Mouse (Mus musculus) heart, embryonic 14.5 days (tissue): ENCODE data around the gene Ush1g. TPM values are rescaled to one million over a fixed set of nuclear protein-coding genes. Genes with fewer than 3 reads are reported as not detected.
A peak's percentile ranks its signal among the peaks of the same experiment; 100 is the strongest.

ENCODE experiments used
- ATAC-seq: fragments of 200-750 bp; cut with Nextera tagmentation; 2 replicates; pipeline ENCODE4 v1.8.0; 2017; ENCODE audit warnings: low read depth, moderate TSS enrichment; ENCODE audit not compliant: insufficient number of reproducible peaks, insufficient read depth, low FRiP score
- H3K27ac ChIP-seq, 2 experiments: fragments of 200-500 bp in 1 of 2; fragments of 300-500 bp in 1 of 2; sonication (generic) in 1 of 2; replicated peaks in 1 of 2; 2 replicates each; pipeline ENCODE4 v1.5.1; 2012 to 2014; ENCODE audit warnings: low read depth in 2 of 2, low read length in 2 of 2, control low read depth in 1 of 2, mild to moderate bottlenecking in 1 of 2, mixed read lengths in 1 of 2; ENCODE audit not compliant: control insufficient read depth in 1 of 2, insufficient read depth in 1 of 2
- H3K27me3 ChIP-seq: fragments of 300-500 bp; sonication (generic); 2 replicates; pipeline ENCODE4 v1.6.1; 2014; ENCODE audit warnings: mild to moderate bottlenecking, low read length, control low read depth; ENCODE audit not compliant: control insufficient read depth, insufficient read depth
- H3K36me3 ChIP-seq: fragments of 300-500 bp; sonication (generic); 2 replicates; pipeline ENCODE4 v1.6.1; 2014; ENCODE audit warnings: mild to moderate bottlenecking, control low read depth, low read length, mixed read lengths; ENCODE audit not compliant: control insufficient read depth, insufficient read depth
- H3K4me1 ChIP-seq, 2 experiments: fragments of 200-500 bp in 1 of 2; fragments of 300-500 bp in 1 of 2; sonication (generic) in 1 of 2; 2 replicates each; pipeline ENCODE4 v1.6.1; 2012 to 2014; ENCODE audit warnings: low read length in 2 of 2, control low read depth in 1 of 2, mixed read lengths in 1 of 2; ENCODE audit not compliant: control insufficient read depth in 2 of 2, insufficient read depth in 2 of 2
- H3K4me2 ChIP-seq: fragments of 300-500 bp; sonication (generic); 2 replicates; pipeline ENCODE4 v1.6.1; 2014; ENCODE audit warnings: mild to moderate bottlenecking, low read length
- H3K4me3 ChIP-seq, 2 experiments: fragments of 200-500 bp in 1 of 2; fragments of 300-500 bp in 1 of 2; sonication (generic) in 1 of 2; 2 replicates each; pipeline ENCODE4 v1.5.1; 2012 to 2014; ENCODE audit warnings: low read length in 2 of 2, mild to moderate bottlenecking in 2 of 2, control low read depth in 1 of 2, low read depth in 1 of 2, moderate library complexity in 1 of 2; ENCODE audit not compliant: control insufficient read depth in 1 of 2, insufficient read depth in 1 of 2
- H3K9ac ChIP-seq: fragments of 300-500 bp; sonication (generic); 2 replicates; pipeline ENCODE4 v1.6.1; 2014; ENCODE audit warnings: mild to moderate bottlenecking, low read length
- H3K9me3 ChIP-seq: fragments of 300-500 bp; sonication (generic); 2 replicates; pipeline ENCODE4 v1.6.1; 2016; ENCODE audit warnings: low read length, control low read depth; ENCODE audit not compliant: control insufficient read depth
- WGBS: fragments of 180-500 bp; shearing (Covaris S2); extraction: QIAGEN DNeasy Blood & Tissue Kit; methylation state at CpG from one replicate; pipeline ENCODE4 v1.1.7; 2014; 5-methylcytosine and 5-hydroxymethylcytosine counted together
- polyA plus RNA-seq: library from polyadenylated mRNA; unstranded; fragments of >200 nt; fragmentation: Nextera tagmentation; extraction: Ambion mirVana; gene quantifications from 2 replicates; pipeline ENCODE4 v1.2.1, GENCODE M21; 2014

The Ush1g gene
- polyA plus RNA-seq, 1 experiment from 2014 or later, result 0.05 TPM

DNA sequence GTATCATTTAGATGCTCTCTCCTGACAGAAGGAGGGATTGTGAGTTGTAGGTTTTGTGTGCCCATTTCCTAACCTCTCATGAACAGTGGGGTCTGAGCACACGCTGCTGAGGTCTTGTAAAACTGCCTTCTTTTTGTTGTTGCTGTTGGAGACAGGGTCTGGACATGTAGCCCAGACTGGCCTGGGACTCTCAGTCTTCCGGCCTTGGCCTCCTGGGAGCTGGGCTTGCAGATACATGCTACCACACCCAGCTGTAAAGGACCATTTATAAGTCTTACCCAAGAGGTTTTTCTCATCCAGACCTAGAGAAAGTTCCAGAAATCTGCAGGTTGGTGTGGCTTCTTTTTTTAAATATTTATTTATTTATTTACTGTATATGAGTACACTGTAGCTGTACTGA, 33.5 kb downstream of the Ush1g start:
- H3K27me3 ChIP-seq, result no peaks in the 10 kb centered on the region
- no peaks in the 10 kb centered on the region for H3K9me3 ChIP-seq
- no peak overlapping the region for H3K4me3 ChIP-seq
- H3K27ac ChIP-seq, result no peak overlapping the region
- no peak overlapping the region for H3K9ac ChIP-seq
- H3K4me1 ChIP-seq, result peaks cover 15% of the 10 kb centered on the region in 2 experiments
- no peak overlapping the region for H3K4me2 ChIP-seq
- ATAC-seq, result no peak
- WGBS, result 78% methylated on average over 2 of the region's 2 CpGs
- no peaks in the 10 kb centered on the region for H3K36me3 ChIP-seq

DNA sequence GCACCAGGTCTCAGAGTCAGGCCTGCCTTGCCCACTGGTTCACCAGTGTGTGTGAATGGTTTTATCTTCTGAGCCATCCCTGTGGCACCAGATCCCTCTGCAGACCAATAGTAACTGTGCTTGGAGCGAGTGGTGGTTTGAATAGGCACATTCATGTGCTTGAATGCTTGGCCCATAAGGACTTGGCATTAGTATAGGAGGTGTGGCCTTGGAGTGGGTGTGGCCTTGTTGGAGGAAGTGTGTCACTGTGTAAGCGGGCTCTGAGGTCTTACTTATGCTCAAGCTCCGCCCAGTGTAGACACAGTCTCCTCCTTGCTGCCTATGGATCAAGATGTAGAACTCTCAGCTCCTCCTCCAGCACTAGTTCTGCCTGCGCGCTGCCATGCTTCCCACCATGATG, 34.5 kb downstream of the Ush1g start:
- Histone ChIP-seq H3K4me2 (no peak overlapping the region), H3K36me3 (no peaks in the 10 kb centered on the region), H3K27ac (no peak overlapping the region), H3K27me3 (no peaks in the 10 kb centered on the region), H3K4me3 (no peak overlapping the region), H3K4me1 (peaks cover 7 to 11% of the 10 kb centered on the region in 2 experiments), H3K9ac (no peak overlapping the region), H3K9me3 (no peaks in the 10 kb centered on the region)
- WGBS, result 85% methylated on average over 5 of the region's 5 CpGs
- no peak for ATAC-seq

DNA sequence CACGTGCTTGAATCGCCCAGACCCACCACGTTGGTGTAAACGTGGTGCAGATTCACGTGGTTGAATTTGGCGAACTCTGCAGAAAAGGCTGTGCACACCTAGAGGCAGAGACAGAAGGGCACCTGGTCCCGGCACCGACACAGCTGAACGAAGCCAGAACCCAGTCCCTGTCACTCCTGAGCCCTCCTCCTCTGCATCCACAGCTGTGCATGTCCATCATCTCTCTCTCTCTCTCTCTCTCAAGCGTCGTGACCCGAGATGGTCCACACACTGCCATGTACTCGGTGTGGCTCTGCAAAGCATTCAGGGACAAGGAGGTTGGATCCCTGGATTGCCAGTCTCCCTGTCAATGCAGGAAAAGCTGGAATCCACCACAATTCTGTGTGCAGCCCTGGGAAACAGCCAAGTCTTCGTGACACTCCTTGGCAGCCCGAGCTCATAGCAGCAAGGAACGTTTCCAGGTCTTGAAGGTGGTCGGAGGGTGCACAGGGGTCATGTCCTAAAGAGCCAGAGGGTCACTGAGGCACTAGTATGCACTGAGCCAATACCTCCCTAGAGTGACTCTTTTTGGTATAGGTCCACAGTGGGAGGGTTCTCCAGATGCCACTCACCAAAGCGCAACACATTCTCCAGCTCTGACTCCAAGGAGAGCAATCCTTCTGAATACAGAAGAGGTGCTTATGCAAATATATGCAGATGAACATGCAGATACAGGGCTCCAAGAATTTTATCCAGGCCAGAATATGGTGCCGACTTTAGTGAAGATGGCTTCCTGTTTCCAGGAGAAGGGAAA, 35.4 kb downstream of the Ush1g start:
- Histone ChIP-seq H3K4me3 (no peak overlapping the region), H3K9me3 (no peaks in the 10 kb centered on the region), H3K36me3 (no peaks in the 10 kb centered on the region), H3K9ac (no peak overlapping the region), H3K27me3 (no peaks in the 10 kb centered on the region), H3K4me2 (no peak overlapping the region), H3K4me1 (peaks cover 6 to 9% of the 10 kb centered on the region in 2 experiments; a peak in 3 of 4 replicates), H3K27ac (no peak overlapping the region)
- 70% methylated on average over 19 of the region's 19 CpGs for WGBS
- no peak for ATAC-seq

DNA sequence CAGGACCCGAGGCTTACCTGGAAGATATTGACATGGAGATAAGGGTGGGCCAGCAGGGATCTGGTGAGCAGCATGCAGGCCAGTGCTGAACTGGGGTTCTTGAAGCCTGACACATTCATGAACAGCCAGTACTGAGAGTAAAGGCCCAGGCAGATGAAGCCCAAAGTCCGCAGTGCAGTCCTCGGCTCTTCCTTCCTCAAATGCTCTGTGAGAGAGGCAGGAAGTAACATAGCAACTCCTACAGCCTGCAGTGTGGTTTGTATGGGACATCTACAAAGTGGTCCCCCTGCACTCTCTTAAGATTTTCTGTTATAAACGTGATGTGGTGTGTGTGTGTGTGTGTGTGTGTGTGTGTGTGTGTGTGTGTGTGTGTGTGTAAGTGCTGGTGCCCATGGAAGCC, 36.6 kb downstream of the Ush1g start:
- ATAC-seq, result no peak
- 51% methylated on average over 4 of the region's 4 CpGs for WGBS

DNA sequence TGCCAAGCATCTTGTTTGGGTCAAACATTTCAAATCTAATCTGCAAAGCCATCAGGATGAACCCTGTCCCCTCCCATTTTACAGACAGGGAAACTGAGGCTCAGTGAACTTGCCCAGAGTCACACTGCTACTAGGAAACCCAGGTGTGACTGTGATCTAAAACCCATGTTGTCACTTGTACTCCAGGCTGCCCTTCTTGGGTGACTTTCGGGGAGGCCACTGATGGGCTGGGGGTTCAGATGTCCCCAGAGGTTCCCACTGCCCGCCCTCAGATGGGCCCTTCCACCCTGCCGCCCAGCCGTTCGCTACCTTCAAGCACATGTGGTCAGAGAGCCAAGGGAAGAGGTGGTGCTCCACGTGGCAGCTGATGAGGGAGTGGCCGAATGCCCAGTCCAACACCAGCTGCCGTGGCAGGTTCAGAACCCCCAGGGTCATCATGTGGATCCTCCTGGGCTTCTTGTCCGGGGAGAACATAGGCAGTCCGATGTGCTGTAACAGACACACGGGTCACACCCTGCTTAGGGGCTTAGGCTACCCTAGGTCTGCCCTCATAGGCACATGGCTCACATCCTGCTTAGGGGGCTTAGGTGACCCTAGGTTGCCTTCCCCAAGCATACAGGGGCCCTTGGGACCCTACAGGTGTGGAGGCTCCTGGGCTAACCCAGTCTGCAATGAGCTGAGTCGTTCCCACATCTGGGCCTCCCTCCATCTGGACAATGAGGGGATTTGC, 37.8 kb downstream of the Ush1g start:
- H3K4me3 ChIP-seq, result no peak overlapping the region
- no peaks in the 10 kb centered on the region for H3K27me3 ChIP-seq
- ATAC-seq, result no peak
- H3K9ac ChIP-seq, result no peak overlapping the region
- 81% methylated on average over 12 of the region's 12 CpGs for WGBS
- no peaks in the 10 kb centered on the region for H3K36me3 ChIP-seq
- no peaks in the 10 kb centered on the region for H3K9me3 ChIP-seq
- H3K27ac ChIP-seq, result no peak overlapping the region
- H3K4me1 ChIP-seq, result peaks cover 0 to 5% of the 10 kb centered on the region in 2 experiments; a peak in 2 of 4 replicates
- H3K4me2 ChIP-seq, result no peak overlapping the region

More for the DNA sequence above, 36.6 kb downstream of the Ush1g start:
- H3K36me3 ChIP-seq, result no peaks in the 10 kb centered on the region
- no peak overlapping the region for H3K9ac ChIP-seq
- peaks cover 0 to 5% of the 10 kb centered on the region in 2 experiments; a peak in 2 of 4 replicates for H3K4me1 ChIP-seq
- no peak overlapping the region for H3K27ac ChIP-seq
- H3K4me3 ChIP-seq, result no peak overlapping the region
- H3K4me2 ChIP-seq, result no peak overlapping the region
- H3K9me3 ChIP-seq, result no peaks in the 10 kb centered on the region
- H3K27me3 ChIP-seq, result no peaks in the 10 kb centered on the region

DNA sequence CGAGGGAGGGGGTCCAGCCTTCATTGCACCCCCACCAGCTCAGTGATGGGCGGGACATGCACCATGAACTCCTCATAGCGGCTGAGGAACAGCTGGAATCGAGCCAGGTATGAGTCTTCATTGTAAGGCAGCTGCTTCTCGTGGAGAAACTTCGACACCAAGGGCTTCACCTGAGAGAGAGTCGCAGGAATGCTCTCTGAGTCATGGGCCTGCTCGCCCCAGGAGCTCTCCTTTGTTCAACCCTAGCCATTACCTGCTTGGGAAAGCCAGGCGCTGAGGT, 38.4 kb downstream of the Ush1g start:
- no peak for ATAC-seq
- peaks cover 0 to 5% of the 10 kb centered on the region in 2 experiments; a peak in 2 of 4 replicates for H3K4me1 ChIP-seq
- 65% methylated on average over 9 of the region's 9 CpGs for WGBS

DNA sequence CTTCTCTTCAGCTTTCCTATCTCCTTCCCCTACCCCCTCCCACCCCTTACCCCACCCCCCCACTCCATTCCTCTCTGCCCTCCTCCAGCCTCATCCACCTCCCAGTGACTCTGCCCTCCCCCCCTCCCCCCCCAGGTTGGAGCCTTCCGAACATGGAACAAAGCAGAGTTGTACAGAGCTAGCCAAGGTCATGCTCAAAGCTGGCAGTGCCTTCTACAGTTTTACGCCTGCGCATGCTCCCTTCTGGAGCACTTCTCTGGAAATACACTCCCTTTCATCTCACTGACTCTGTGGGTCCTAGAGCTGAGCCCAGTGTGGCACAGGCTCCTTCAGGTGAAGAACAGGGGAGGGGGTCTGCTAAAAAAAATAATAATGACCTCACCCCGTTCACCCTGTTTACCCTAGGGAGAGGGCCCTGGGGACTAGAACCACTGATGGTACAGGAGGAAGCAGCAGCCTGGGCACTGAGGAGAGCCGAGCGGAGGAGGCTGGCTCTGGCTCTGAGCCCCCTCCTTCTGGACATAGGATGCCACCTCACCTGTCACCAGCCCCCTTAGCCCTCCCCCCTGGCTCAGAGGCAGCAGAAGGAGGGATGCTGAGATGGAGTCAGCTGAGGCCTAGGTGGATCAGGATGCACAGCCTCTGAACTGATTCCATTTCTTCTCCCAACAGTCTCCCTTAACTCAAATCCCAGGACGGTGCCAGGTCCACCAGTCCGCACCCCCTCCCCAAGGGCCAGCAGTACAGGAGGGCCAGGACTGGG, 38.9 kb downstream of the Ush1g start:
- Histone ChIP-seq H3K4me1 (peaks cover 4 to 5% of the 10 kb centered on the region in 2 experiments; a peak in 3 of 4 replicates), H3K9ac (no peak overlapping the region), H3K36me3 (no peaks in the 10 kb centered on the region), H3K27me3 (no peaks in the 10 kb centered on the region), H3K4me3 (no peak overlapping the region), H3K27ac (no peak overlapping the region), H3K4me2 (no peak overlapping the region), H3K9me3 (no peaks in the 10 kb centered on the region)
- 71% methylated on average over 8 of the region's 8 CpGs for WGBS
- 0 out of 2 replicates have a peak, but pooled peaks have one; percentile 2 for ATAC-seq

More for the DNA sequence above, 38.4 kb downstream of the Ush1g start:
- no peaks in the 10 kb centered on the region for H3K36me3 ChIP-seq
- H3K9me3 ChIP-seq, result no peaks in the 10 kb centered on the region
- H3K9ac ChIP-seq, result no peak overlapping the region
- no peaks in the 10 kb centered on the region for H3K27me3 ChIP-seq
- H3K4me2 ChIP-seq, result no peak overlapping the region
- no peak overlapping the region for H3K27ac ChIP-seq
- no peak overlapping the region for H3K4me3 ChIP-seq
